Mouse (Mus musculus) liver, embryonic 15.5 days (tissue): ENCODE measurements around the gene Rpl22. TPM values are rescaled to one million over a fixed set of nuclear protein-coding genes. Genes with fewer than 3 reads are reported as not detected.
A peak's percentile ranks its signal among the peaks of the same experiment; 100 is the strongest.

ENCODE experiments used
- ATAC-seq: fragments of 200-750 bp; cut with Nextera tagmentation; 2 replicates; pipeline ENCODE4 v1.8.0; 2017; ENCODE audit warnings: moderate number of reproducible peaks, mild to moderate bottlenecking, moderate library complexity; ENCODE audit not compliant: insufficient read depth
- H3K27ac ChIP-seq: fragments of 300-500 bp; sonication (generic); replicated peaks from 2 replicates; pipeline ENCODE4 v1.5.1; 2015; ENCODE audit warnings: mild to moderate bottlenecking, inconsistent platforms
- H3K27me3 ChIP-seq: fragments of 300-500 bp; sonication (generic); 2 replicates; pipeline ENCODE4 v1.6.1; 2015; ENCODE audit warnings: mild to moderate bottlenecking, inconsistent platforms
- H3K36me3 ChIP-seq: fragments of 300-500 bp; sonication (generic); replicated peaks from 2 replicates; pipeline ENCODE4 v1.6.1; 2015; ENCODE audit warnings: moderate library complexity, mild to moderate bottlenecking, inconsistent platforms
- H3K4me1 ChIP-seq: fragments of 300-500 bp; sonication (generic); replicated peaks from 2 replicates; pipeline ENCODE4 v1.6.1; 2015; ENCODE audit warnings: inconsistent platforms
- H3K4me2 ChIP-seq: fragments of 300-500 bp; sonication (generic); 2 replicates; pipeline ENCODE4 v1.6.1; 2015; ENCODE audit warnings: moderate library complexity, mild to moderate bottlenecking, inconsistent platforms
- H3K4me3 ChIP-seq: fragments of 300-500 bp; sonication (generic); replicated peaks from 2 replicates; pipeline ENCODE4 v1.5.1; 2015; ENCODE audit warnings: mild to moderate bottlenecking, inconsistent platforms
- H3K9ac ChIP-seq: fragments of 300-500 bp; sonication (generic); 2 replicates; pipeline ENCODE4 v1.6.1; 2015; ENCODE audit warnings: moderate library complexity, mild to moderate bottlenecking, inconsistent platforms
- H3K9me3 ChIP-seq: fragments of 300-500 bp; sonication (generic); replicated peaks from 2 replicates; pipeline ENCODE4 v1.6.1; 2016; ENCODE audit warnings: inconsistent platforms
- WGBS: fragments of 180-500 bp; shearing (Covaris S2); methylation state at CpG from one replicate; pipeline ENCODE4 v1.1.7; 2015; ENCODE audit warnings: mixed read lengths; ENCODE audit not compliant: insufficient replicate concordance; 5-methylcytosine and 5-hydroxymethylcytosine counted together
- polyA plus RNA-seq: library from polyadenylated mRNA; unstranded; fragments of >200 nt; fragmentation: Nextera tagmentation; extraction: Ambion mirVana; gene quantifications from 2 replicates; pipeline ENCODE4 v1.2.1, GENCODE M21; 2015

The Rpl22 gene
- polyA plus RNA-seq, 1 experiment from 2014 or later, result 201 TPM

- peaks cover 24% of the 10 kb centered on the region for H3K4me1 ChIP-seq
- H3K9me3 ChIP-seq, result no peaks in the 10 kb centered on the region
- no peak overlapping the region for H3K27ac ChIP-seq
- no peak overlapping the region; the same call in 1 of the 2 replicates for H3K4me2 ChIP-seq
- no peak for ATAC-seq
- peaks cover 80% of the 10 kb centered on the region for H3K27me3 ChIP-seq
- no peak overlapping the region for H3K4me3 ChIP-seq
- no peak overlapping the region for H3K9ac ChIP-seq
- WGBS, result 31% methylated on average over 15 of the region's 15 CpGs
- peaks cover 3% of the 10 kb centered on the region; the same call in 1 of the 2 replicates for H3K36me3 ChIP-seq
Measured at GRCm38 (mm10) chr4:152340584-152341284, 15.2 kb downstream of the Rpl22 start.

DNA sequence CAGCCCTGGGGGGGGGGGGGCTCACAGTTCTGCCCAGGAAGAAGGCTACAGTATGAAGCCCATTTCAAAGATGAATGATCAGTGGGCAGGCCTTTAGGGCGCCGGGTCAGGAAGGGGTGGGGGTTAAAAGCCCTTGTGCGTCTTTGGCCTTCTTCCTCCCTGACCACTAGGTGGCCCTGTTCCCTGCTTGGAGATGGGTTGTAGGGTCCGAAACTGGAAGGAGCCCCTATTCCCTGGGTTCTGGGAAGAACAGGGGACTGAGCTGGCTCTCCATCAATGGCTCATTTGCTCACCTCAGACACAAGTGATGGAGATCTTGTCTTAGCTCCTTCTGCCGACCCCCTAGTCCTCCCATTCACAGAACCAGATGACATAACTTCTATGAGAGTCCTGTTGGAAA lies 17.8 kb downstream of the Rpl22 start:
- H3K27me3 ChIP-seq, result peaks cover 72% of the 10 kb centered on the region
- no peaks in the 10 kb centered on the region for H3K9me3 ChIP-seq
- no peak for ATAC-seq
- no peak overlapping the region for H3K4me2 ChIP-seq
- H3K27ac ChIP-seq, result no peak overlapping the region
- H3K9ac ChIP-seq, result no peak overlapping the region
- H3K4me3 ChIP-seq, result no peak overlapping the region
- no peaks in the 10 kb centered on the region for H3K36me3 ChIP-seq
- 5% methylated on average over 5 of the region's 5 CpGs for WGBS
- H3K4me1 ChIP-seq, result peaks cover 24% of the 10 kb centered on the region

DNA sequence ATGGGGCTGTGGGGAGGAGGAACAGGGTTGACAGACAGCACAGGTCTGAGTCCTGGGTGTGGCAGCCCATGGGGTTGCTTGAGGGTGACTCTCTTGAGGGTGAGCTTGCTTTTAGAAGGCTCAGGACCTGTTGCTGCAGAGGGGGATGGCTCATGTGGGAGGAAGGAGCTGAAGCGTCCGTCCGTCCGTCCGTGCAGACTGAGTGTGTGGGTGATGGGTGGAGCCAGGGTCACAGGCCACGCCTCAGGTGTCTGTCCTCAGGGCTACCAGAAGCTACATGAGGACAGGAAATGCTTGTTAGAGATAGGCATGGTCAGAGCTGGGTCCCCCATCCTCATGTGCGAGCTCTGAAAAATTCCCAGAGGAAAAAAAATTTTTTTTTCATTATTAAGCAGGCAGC lies 19.1 kb downstream of the Rpl22 start:
- Histone ChIP-seq H3K27me3 (peaks cover 72% of the 10 kb centered on the region), H3K4me3 (no peak overlapping the region), H3K4me2 (no peak overlapping the region), H3K4me1 (peaks cover 16% of the 10 kb centered on the region), H3K9me3 (no peaks in the 10 kb centered on the region), H3K27ac (no peak overlapping the region), H3K9ac (no peak overlapping the region), H3K36me3 (no peaks in the 10 kb centered on the region)
- 13% methylated on average over 7 of the region's 7 CpGs for WGBS
- ATAC-seq, result no peak

- Histone ChIP-seq H3K9ac (no peak overlapping the region), H3K36me3 (no peaks in the 10 kb centered on the region), H3K4me3 (no peak overlapping the region), H3K4me2 (no peak overlapping the region), H3K9me3 (no peaks in the 10 kb centered on the region), H3K27ac (no peak overlapping the region), H3K4me1 (peaks cover 16% of the 10 kb centered on the region), H3K27me3 (peaks cover 72% of the 10 kb centered on the region)
- 31% methylated on average over 7 of the region's 7 CpGs for WGBS
- peak; percentile 78 for ATAC-seq
Measured at GRCm38 (mm10) chr4:152345120-152345889, 19.8 kb downstream of the Rpl22 start.

- Histone ChIP-seq H3K9me3 (no peaks in the 10 kb centered on the region), H3K4me1 (peaks cover 6% of the 10 kb centered on the region), H3K4me2 (no peak overlapping the region), H3K9ac (no peak overlapping the region), H3K27ac (no peak overlapping the region), H3K27me3 (peaks cover 58% of the 10 kb centered on the region), H3K4me3 (no peak overlapping the region), H3K36me3 (no peaks in the 10 kb centered on the region)
- 7% methylated on average over 17 of the region's 17 CpGs for WGBS
- no peak for ATAC-seq
Measured at GRCm38 (mm10) chr4:152349837-152350381, 24.4 kb downstream of the Rpl22 start.

DNA sequence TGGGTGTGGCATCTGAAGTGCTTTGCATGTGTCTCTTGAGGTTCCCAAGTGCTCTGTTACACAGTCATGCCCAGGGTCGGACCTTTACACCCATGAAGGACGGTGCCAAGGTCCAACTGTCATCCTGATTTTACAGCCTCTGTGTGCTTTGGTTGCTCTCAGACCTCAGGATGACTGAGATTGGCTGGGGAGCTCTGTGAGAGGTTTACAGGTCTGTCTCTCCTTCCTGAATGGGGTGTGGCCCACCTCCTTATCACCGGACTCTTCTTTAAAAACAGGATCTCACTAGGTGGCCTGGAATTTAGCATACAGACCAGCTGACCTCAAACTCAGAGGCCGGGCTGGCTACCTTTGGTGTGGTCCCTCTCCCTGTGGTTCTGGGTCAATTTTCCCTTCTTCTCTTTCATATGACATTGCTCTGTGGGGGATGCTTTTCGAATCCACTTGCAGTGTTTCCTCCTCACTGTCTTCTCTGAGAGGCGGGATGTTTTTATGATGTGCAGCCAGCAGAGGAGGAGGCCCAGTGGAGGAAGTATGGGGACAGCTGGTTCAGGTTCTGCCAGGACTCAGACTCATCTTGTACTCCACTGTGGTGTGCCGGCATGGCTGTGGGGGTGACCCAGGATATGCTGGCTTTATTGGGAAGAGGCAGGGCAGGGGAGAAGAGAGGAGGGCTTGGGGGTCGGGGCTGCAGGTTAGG lies 25.3 kb downstream of the Rpl22 start:
- Histone ChIP-seq H3K36me3 (no peaks in the 10 kb centered on the region), H3K4me2 (no peak overlapping the region), H3K4me3 (no peak overlapping the region), H3K27me3 (peaks cover 55% of the 10 kb centered on the region), H3K27ac (no peak overlapping the region), H3K4me1 (no peaks in the 10 kb centered on the region), H3K9me3 (no peaks in the 10 kb centered on the region), H3K9ac (no peak overlapping the region)
- ATAC-seq, result no peak
- WGBS, result 24% methylated on average over 8 of the region's 8 CpGs

DNA sequence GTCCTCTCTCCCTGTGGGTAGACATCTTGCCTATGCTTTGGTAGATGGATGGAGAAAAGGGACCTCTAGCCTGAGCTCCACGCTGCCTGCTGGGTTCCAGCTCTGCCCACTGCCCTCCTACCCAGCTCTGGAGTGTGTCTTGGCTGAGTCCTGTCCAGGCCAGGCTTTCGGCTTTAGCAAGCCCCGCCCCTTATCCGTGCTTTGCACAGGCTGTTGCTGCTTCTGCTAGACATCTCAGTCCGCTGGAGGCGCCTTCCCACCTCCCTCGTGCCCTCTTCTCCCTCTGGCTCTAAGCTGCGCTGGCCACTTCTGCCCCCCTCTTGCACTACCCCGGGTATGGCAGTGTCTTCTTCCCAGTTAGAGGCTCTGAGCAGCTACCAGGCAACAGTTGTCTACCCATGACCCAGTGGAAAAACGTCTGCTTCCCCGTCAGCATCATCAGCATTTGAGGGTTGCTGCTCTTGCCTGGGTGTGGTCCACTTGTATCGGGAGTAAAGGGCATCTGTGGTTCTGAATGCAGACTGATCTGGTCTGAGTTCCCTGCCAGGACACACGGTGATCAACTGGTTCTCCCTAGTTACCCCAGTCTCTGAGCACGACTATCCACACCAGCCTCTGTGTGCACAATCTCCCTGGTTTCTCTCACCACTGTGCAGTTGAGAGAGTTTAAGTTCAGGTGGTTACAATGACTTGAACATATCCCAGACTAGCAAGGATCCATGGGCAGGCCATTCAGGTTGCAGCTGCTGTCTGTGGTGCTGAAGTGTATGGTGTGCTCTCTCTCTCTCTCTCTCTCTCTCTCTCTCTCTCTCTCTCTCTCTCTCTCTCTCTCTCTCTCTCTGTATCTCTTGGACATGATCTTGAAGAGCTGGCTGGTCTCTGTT lies 26.1 kb downstream of the Rpl22 start:
- no peak overlapping the region for H3K4me2 ChIP-seq
- peaks cover 53% of the 10 kb centered on the region for H3K27me3 ChIP-seq
- 9% methylated on average over 14 of the region's 14 CpGs for WGBS
- H3K4me3 ChIP-seq, result no peak overlapping the region
- no peak overlapping the region for H3K27ac ChIP-seq
- no peak overlapping the region for H3K9ac ChIP-seq
- no peaks in the 10 kb centered on the region for H3K9me3 ChIP-seq
- no peak for ATAC-seq
- H3K36me3 ChIP-seq, result no peaks in the 10 kb centered on the region
- H3K4me1 ChIP-seq, result no peaks in the 10 kb centered on the region

DNA sequence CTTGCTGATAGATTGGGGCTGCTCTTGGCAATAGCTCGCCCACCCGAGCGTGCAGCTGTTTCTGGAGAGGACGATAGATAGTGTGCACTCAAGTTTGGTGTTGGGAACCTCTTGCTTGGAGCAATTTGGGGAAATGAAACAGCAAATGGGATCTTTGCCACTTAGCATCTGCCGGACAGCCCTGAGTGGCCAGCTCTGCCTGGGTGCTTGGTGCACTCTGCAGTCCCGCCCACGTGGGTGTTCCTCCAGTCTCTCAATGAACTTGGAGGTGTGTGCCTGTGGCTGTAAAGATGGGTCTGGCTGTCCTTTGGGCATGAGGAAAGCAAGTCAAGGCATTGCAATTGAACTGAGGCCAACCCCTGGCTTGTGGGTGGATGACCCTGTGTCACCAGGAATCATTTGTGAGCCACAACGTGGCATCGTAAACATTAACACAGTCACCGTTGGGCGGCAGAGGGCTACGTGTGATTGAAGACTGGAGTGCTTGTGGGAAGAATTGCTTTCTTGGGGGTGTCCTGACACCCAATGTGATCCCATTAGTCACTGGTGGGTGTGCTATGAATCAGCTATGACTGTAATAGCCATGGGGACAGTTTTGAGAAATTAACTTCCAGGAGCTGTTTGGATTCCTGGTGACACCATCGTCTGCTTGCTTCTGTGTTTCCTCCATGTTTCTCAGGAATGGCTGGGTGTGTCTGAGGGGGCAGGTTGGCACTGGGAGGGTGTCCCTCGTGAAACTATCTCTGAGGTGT lies 28.5 kb downstream of the Rpl22 start:
- H3K36me3 ChIP-seq, result no peaks in the 10 kb centered on the region
- no peak overlapping the region for H3K27ac ChIP-seq
- no peaks in the 10 kb centered on the region for H3K9me3 ChIP-seq
- H3K4me2 ChIP-seq, result no peak overlapping the region
- H3K9ac ChIP-seq, result no peak overlapping the region
- ATAC-seq, result no peak
- H3K4me3 ChIP-seq, result no peak overlapping the region
- H3K27me3 ChIP-seq, result peaks cover 34% of the 10 kb centered on the region
- H3K4me1 ChIP-seq, result no peaks in the 10 kb centered on the region
- 65% methylated on average over 14 of the region's 14 CpGs for WGBS

GRCm38 (mm10) chr4:152355672-152356071 lies 30.1 kb downstream of the Rpl22 start:
- H3K27ac ChIP-seq, result no peak overlapping the region
- 54% methylated on average over 7 of the region's 7 CpGs for WGBS
- H3K9ac ChIP-seq, result no peak overlapping the region
- H3K4me1 ChIP-seq, result peaks cover 3% of the 10 kb centered on the region; the same call in 1 of the 2 replicates
- ATAC-seq, result no peak
- H3K4me2 ChIP-seq, result no peak overlapping the region
- H3K9me3 ChIP-seq, result no peaks in the 10 kb centered on the region
- no peaks in the 10 kb centered on the region for H3K36me3 ChIP-seq
- H3K27me3 ChIP-seq, result peaks cover 31% of the 10 kb centered on the region
- H3K4me3 ChIP-seq, result no peak overlapping the region

DNA sequence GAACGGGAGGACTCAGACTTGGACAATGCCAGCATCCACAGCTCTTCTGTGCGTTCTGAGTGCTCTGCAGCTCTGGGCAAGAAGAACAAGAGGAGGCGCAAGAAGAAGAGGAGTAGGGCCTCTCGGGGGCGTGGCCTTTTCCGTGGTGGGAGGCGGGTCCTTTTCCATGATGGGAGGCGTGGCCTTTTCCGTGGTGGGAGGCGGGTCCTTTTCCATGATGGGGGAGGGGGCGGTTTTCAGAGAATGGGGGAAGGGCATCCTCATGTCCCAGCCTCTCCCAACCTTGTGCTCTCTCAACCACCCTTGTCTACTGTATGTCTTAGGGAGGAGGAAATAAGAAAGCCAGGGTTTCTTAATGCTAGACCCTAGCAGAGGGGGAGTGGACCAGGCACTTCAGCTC lies 34.2 kb downstream of the Rpl22 start:
- Histone ChIP-seq H3K27ac (no peak overlapping the region), H3K4me1 (peaks cover 9% of the 10 kb centered on the region; the same call in 1 of the 2 replicates), H3K4me3 (no peak overlapping the region), H3K36me3 (no peaks in the 10 kb centered on the region), H3K4me2 (no peak overlapping the region), H3K27me3 (peaks cover 22% of the 10 kb centered on the region), H3K9ac (no peak overlapping the region), H3K9me3 (no peaks in the 10 kb centered on the region)
- no peak for ATAC-seq
- WGBS, result 4% methylated on average over 11 of the region's 11 CpGs
